Mouse (Mus musculus) kidney, adult 2 months (tissue): ENCODE measurements around the gene Tex45.

Experiments
- CTCF ChIP-seq: fragments of 200-500 bp; conservative IDR thresholded peaks from 2 replicates; pipeline ENCODE4 v1.5.1; 2011; ENCODE audit warnings: low read depth, mild to moderate bottlenecking, control low read depth, low read length, moderate library complexity, mixed read lengths; ENCODE audit not compliant: insufficient read depth, insufficient read length
- POLR2A ChIP-seq: fragments of 200-500 bp; IDR thresholded peaks from one replicate; pipeline ENCODE4 v1.6.1; 2011; ENCODE audit warnings: low read depth, low read length, control low read depth

GRCm38 (mm10) chr8:3507979-3508754 lies 37.5 kb downstream of the Tex45 start:
- TF ChIP-seq POLR2A (no peak), CTCF (no peak)
